Mouse (Mus musculus) embryonic stem cell, embryonic (primary cell): Measurements from ENCODE around the gene Mup3.
"Not testable (repeated sequence)": the region's sequence is repeated elsewhere in the genome, so short reads cannot be mapped to it uniquely, and the experiment has no call there.

Experiments used
- CTCF ChIA-PET, 4 experiments: fragments of 300-600 bp in 2 of 4; fragments of 350-600 bp in 2 of 4; sonication (Branson Sonifier 250); formaldehyde crosslinking; loops; one replicate each; lab custom pipeline; 2022; ENCODE audit warnings: inconsistent platforms in 2 of 4; lab: Charles Lee
- POLR2A ChIA-PET, 4 experiments: fragments of 300-600 bp in 2 of 4; fragments of 350-600 bp in 2 of 4; sonication (Branson Sonifier 250); formaldehyde crosslinking; loops; one replicate each; lab custom pipeline; 2022; ENCODE audit warnings: antibody characterized with exemption in 4 of 4, inconsistent platforms in 1 of 4; lab: Charles Lee

Mup3 gene

DNA sequence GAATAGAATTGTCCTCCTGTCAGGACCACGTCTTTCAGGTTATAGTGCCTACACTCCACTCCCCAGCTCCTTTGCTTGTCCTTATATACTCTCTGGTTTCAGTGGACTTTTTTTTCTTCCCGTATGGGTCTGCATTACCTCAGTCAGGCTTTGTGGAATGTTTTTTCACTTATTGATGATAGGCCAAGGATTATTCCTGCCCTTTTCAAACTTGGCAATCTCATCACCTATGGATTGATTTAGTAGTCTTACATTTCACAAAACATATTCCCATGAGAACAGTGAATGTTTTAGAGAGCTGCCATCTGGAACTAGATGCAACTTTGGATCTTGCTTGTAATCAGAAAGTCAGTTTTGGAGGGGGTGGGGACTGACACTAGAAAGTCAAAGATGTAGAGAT is at the start of gene Mup3:
Mup3 (minus strand) TSS at position 102 of the 400 bp plus-strand sequence.
- ChIA-PET CTCF (no interaction called here), POLR2A (no interaction called here)

DNA sequence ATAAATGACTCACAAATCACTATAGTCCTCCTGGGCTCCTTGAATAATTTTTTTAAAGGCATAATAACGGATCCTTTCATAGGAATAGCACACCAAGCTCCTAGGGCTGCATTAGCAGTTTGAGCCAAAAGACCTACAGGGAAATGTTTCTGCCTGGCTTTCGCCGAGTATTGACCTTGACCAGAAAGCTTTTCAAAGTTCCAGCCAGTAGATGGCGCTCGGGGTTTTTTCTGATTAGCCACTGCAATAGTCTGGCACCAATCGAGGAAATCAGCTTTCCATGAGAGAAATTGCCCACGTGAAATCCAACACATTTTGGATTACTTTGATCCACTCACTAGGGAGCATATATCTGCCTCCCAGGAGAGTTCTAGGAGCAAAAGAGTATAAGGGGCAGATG is 46.6 kb upstream of the Mup3 start:
- POLR2A ChIA-PET, result no interaction called here
- CTCF ChIA-PET, result interaction anchor here in 2 of 4 experiments (0.6 to 1.1 kb wide), 4 partner anchors 9 to 314 kb away, joined by 3 to 8 read pairs (median 3); partner anchors contain the start of gene Slc31a2 (in 1 of the 2)

DNA sequence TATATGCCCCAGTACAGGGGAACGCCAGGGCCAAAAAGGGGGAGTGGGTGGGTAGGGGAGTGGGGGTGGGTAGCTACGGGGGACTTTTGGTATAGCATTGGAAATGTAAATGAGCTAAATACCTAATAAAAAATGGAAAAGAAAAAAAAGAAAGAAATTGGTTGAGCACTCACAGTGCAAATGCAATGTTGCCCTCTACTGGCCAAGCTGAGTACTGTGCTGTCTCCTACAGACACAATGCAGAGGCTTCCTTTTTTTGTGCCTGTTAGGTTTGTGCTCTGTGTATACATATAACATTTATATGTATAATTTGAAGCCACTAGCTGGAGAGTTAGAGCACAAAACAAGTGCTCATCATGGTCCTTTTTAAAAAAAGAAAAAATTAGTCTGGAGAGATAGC is 16.2 kb upstream of the Mup3 start:
- POLR2A ChIA-PET, CTCF ChIA-PET: not testable (repeated sequence)

DNA sequence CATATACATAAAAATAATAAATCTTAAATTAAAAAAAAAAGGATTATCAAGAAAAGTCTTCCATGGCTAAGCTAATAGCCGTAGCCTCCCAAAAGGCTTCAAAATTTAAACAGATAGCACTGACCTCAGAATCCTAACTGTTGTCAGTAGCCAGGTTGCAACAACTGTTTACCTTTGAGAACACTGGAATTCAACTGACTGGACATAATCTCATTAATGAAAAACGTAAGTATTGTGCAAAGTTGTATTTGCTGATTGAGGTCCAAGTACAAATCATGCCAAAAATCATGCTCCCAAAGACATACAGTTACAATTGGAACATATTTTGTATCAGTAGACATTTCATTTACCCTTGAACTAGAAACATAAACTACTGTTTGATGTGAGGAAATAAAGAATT is 811 bp upstream of the Mup3 start:
- CTCF ChIA-PET, result no interaction called here
- POLR2A ChIA-PET, result no interaction called here

DNA sequence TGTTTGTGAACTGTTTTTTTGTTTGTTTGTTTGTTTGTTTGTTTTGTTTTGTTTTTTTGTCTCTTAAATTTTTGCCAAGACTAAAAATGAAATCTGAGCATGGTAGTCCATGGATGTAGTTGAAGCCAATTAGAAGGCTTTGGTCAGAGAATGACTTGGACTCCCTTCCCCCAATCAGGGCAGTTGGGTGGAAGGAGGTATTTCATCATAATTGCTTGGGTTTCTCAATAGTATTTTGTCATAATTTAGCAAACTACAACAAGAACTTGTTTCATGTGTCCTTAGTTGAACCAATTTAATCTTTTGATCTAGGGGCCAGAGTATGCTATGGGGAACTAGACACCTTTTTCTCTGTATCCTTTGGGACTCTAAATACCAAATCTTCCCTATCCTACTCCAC is 4.4 kb downstream of the Mup3 start:
- POLR2A ChIA-PET, result interaction anchor here in 1 of 4 experiments (0.6 kb wide), 1 partner anchor 168 kb away, joined by 3 read pairs; no protein-coding TSS in a partner anchor
- CTCF ChIA-PET, result no interaction called here

DNA sequence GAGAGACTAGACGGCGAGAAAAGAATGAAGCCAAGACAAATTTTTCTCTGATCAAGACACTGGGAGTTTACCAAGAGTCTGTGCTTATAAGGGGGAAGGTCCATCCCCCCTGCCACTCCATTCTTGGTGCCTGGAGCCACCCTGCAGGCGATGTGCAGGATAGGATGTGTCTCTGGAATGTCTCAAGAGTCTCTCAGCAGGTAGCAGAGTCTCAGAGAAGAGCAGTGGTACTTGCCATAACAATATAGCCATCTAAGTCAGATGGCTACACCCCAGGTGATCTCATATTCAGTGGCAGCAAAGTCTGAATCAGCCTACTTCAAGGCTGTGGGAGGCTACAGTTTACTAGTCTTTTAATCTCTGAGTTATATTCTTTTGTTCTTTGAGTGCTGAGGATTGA is 12.0 kb downstream of the Mup3 start:
- ChIA-PET POLR2A (no interaction called here), CTCF (no interaction called here)

DNA sequence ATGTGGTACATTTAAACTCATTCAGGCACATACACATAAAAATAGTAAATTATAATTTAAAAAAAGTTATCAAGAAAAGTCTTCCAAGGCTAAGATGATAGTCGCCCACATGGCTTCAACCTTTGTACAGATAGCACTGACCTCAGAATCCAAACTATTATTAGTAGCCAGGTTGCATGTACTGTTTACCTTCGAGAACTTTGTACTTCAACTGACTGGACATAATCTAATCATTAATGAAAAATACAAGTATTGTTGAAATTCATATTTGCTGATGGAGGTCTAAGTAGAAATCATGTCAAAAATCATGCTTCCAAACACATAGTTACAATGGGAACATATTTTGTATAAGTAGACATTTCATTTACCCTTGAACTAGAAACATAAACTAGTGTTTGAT is 32.4 kb downstream of the Mup3 start:
- CTCF ChIA-PET, POLR2A ChIA-PET: not testable (repeated sequence)

DNA sequence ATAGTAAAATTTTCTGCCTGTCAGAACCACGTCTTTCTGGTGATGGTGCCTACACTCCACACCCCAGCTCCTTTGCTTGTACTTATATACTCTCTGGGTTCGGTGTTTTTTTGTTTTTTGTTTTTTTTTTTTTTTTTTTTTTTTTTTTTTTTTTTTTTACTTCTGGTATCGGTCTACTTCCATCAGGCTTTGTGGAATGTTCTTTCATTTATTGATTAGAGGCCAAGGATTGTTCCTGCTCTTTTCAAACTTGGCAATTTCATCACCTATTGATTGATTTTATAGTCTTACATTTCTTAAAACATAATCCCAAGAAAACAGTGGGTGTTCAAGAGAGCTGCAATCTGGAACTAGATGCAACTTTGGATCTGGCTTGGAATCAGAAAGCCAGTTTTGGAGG is 33.1 kb downstream of the Mup3 start, which contains the start of gene Mup20:
Mup20 (minus strand) TSS at position 101 of the 400 bp plus-strand sequence.
- POLR2A ChIA-PET, CTCF ChIA-PET: not testable (repeated sequence)
